Mouse (Mus musculus) embryonic facial prominence, embryonic 11.5 days (tissue): ENCODE results near the gene Ccdc183. TPM values are rescaled to one million over a fixed set of nuclear protein-coding genes. Genes with fewer than 3 reads are reported as not detected.

ENCODE experiments used
- ATAC-seq: fragments of 200-750 bp; cut with Nextera tagmentation; replicated peaks from 2 replicates; pipeline ENCODE4 v1.8.0; 2017; ENCODE audit warnings: low read depth; ENCODE audit not compliant: insufficient number of reproducible peaks, low FRiP score, low TSS enrichment
- DNase-seq: peaks from one replicate; pipeline ENCODE4 v3.0.0-alpha.2; 2015; ENCODE audit warnings: low spot score
- H3K27ac ChIP-seq: fragments of 300-500 bp; sonication (generic); replicated peaks from 2 replicates; pipeline ENCODE4 v1.5.1; 2014; ENCODE audit warnings: mild to moderate bottlenecking, low read depth, low read length, control low read depth
- H3K27me3 ChIP-seq: fragments of 300-500 bp; sonication (generic); 2 replicates; pipeline ENCODE4 v1.6.1; 2014; ENCODE audit warnings: mild to moderate bottlenecking, low read length, moderate library complexity, mixed read lengths; ENCODE audit not compliant: control insufficient read depth, insufficient read depth
- H3K36me3 ChIP-seq: fragments of 300-500 bp; sonication (generic); replicated peaks from 2 replicates; pipeline ENCODE4 v1.6.1; 2014; ENCODE audit warnings: low read depth, mild to moderate bottlenecking, low read length, moderate library complexity, mixed read lengths; ENCODE audit not compliant: control insufficient read depth, insufficient read depth
- H3K4me1 ChIP-seq: fragments of 300-500 bp; sonication (generic); 2 replicates; pipeline ENCODE4 v1.6.1; 2014; ENCODE audit warnings: low read length, mixed read lengths; ENCODE audit not compliant: control insufficient read depth, insufficient read depth
- H3K4me2 ChIP-seq: fragments of 300-500 bp; sonication (generic); 2 replicates; pipeline ENCODE4 v1.6.1; 2014; ENCODE audit warnings: low read depth, mild to moderate bottlenecking, control low read depth, low read length, moderate library complexity
- H3K4me3 ChIP-seq: fragments of 300-500 bp; sonication (generic); 2 replicates; pipeline ENCODE4 v1.5.1; 2014; ENCODE audit warnings: low read depth, low read length, control low read depth
- H3K9ac ChIP-seq: fragments of 300-500 bp; sonication (generic); replicated peaks from 2 replicates; pipeline ENCODE4 v1.6.1; 2014; ENCODE audit warnings: mild to moderate bottlenecking, control low read depth, low read length
- H3K9me3 ChIP-seq: fragments of 300-500 bp; sonication (generic); replicated peaks from 2 replicates; pipeline ENCODE4 v1.6.1; 2016; ENCODE audit warnings: mild to moderate bottlenecking, low read length, inconsistent platforms, mixed read lengths; ENCODE audit not compliant: control insufficient read depth
- WGBS: fragments of 180-500 bp; shearing (Covaris S2); extraction: QIAGEN DNeasy Blood & Tissue Kit; methylation state at CpG from one replicate; pipeline ENCODE4 v1.1.7; 2014; 5-methylcytosine and 5-hydroxymethylcytosine counted together
- polyA plus RNA-seq: library from polyadenylated mRNA; unstranded; fragments of >200 nt; fragmentation: Nextera tagmentation; extraction: Ambion mirVana; gene quantifications from 2 replicates; pipeline ENCODE4 v1.2.1, GENCODE M21; 2014

The Ccdc183 gene
- polyA plus RNA-seq, 1 experiment from 2014 or later: 0.18 TPM

- H3K27me3 ChIP-seq: no peaks in the 10 kb centered on the region
- H3K9me3 ChIP-seq: no peaks in the 10 kb centered on the region
- H3K4me2 ChIP-seq: no peak overlapping the region
- no peak overlapping the region for H3K9ac ChIP-seq
- WGBS: 84% methylated on average over 9 of the region's 9 CpGs
- H3K27ac ChIP-seq: no peak overlapping the region
- H3K4me1 ChIP-seq: no peaks in the 10 kb centered on the region
- ATAC-seq: no peak
- DNase-seq: no peak
- H3K4me3 ChIP-seq: no peak overlapping the region
- peaks cover 5% of the 10 kb centered on the region for H3K36me3 ChIP-seq
Measured at GRCm38 (mm10) chr2:25561946-25562345, 55.5 kb downstream of the Ccdc183 start.

- Histone ChIP-seq H3K4me2 (no peak overlapping the region), H3K9me3 (no peaks in the 10 kb centered on the region), H3K36me3 (peaks cover 5% of the 10 kb centered on the region), H3K9ac (no peak overlapping the region), H3K4me3 (no peak overlapping the region), H3K27me3 (no peaks in the 10 kb centered on the region), H3K4me1 (no peaks in the 10 kb centered on the region), H3K27ac (no peak overlapping the region)
- ATAC-seq (no peak), DNase-seq (no peak)
- 91% methylated on average over 8 of the region's 8 CpGs for WGBS
Measured at GRCm38 (mm10) chr2:25560551-25560950, 56.9 kb downstream of the Ccdc183 start.

- no peaks in the 10 kb centered on the region for H3K27me3 ChIP-seq
- 74% methylated on average over 6 of the region's 6 CpGs for WGBS
- no peak for ATAC-seq
- H3K4me1 ChIP-seq: no peaks in the 10 kb centered on the region
- H3K9me3 ChIP-seq: no peaks in the 10 kb centered on the region
- DNase-seq: no peak
- H3K4me2 ChIP-seq: peak overlapping the region; percentile 68
- peaks cover 5% of the 10 kb centered on the region for H3K36me3 ChIP-seq
- H3K4me3 ChIP-seq: peak overlapping the region; percentile 96
- no peak overlapping the region for H3K27ac ChIP-seq
- peak overlapping the region; percentile 73 for H3K9ac ChIP-seq
Measured at GRCm38 (mm10) chr2:25558774-25559173, 58.7 kb downstream of the Ccdc183 start.

Other genes with a start within 250 kb of the Ccdc183 start
- gene Sapcd2, start 245.4 kb downstream of the Ccdc183 start, polyA plus RNA-seq: 39.1 and 43.2 TPM in 2 replicates
- gene Entpd2, start 221.8 kb downstream of the Ccdc183 start, polyA plus RNA-seq: 0.10 and 0.28 TPM in 2 replicates
- gene Npdc1, start 218.3 kb downstream of the Ccdc183 start, polyA plus RNA-seq: 26.8 and 38.0 TPM in 2 replicates
- gene Fut7, start 194.4 kb downstream of the Ccdc183 start, polyA plus RNA-seq: not detected in 2 replicates
- 2.2 TPM in 2 replicates for gene Abca2, start 189.0 kb downstream of the Ccdc183 start, polyA plus RNA-seq
- gene Clic3, start 160.8 kb downstream of the Ccdc183 start, polyA plus RNA-seq: 0.71 TPM in 1 of 2 replicates, not detected in the other
- gene Paxx, start 156.6 kb downstream of the Ccdc183 start, polyA plus RNA-seq: 12.4 and 14.3 TPM in 2 replicates
- 0.26 and 0.28 TPM in 2 replicates for gene Ptgds, start 147.6 kb downstream of the Ccdc183 start, polyA plus RNA-seq
- gene Lcn12, start 123.8 kb downstream of the Ccdc183 start, polyA plus RNA-seq: not detected in 2 replicates
- 51.1 and 56.4 TPM in 2 replicates for gene Fbxw5, start 116.9 kb downstream of the Ccdc183 start, polyA plus RNA-seq
- gene C8g, start 116.0 kb downstream of the Ccdc183 start, polyA plus RNA-seq: 3.8 and 4.3 TPM in 2 replicates
- 35.6 and 36.0 TPM in 2 replicates for gene Traf2, start 70.7 kb downstream of the Ccdc183 start, polyA plus RNA-seq
- 336 and 375 TPM in 2 replicates for gene Edf1, start 59.8 kb downstream of the Ccdc183 start, polyA plus RNA-seq
- gene Mamdc4, start 42.8 kb downstream of the Ccdc183 start, polyA plus RNA-seq: 1.2 and 8.5 TPM in 2 replicates
- 145 and 157 TPM in 2 replicates for gene Phpt1, start 42.5 kb downstream of the Ccdc183 start, polyA plus RNA-seq
- 0.07 and 0.25 TPM in 2 replicates for gene Ajm1, start 35.9 kb downstream of the Ccdc183 start, polyA plus RNA-seq
- 44.3 and 46.0 TPM in 2 replicates for gene Rabl6, start 9.2 kb downstream of the Ccdc183 start, polyA plus RNA-seq
- 17.5 and 18.7 TPM in 2 replicates for gene Tmem141, start 4.3 kb upstream of the Ccdc183 start, polyA plus RNA-seq
- gene Fcna, start 10.4 kb upstream of the Ccdc183 start, polyA plus RNA-seq: 0.52 and 0.81 TPM in 2 replicates
- gene Lcn8, start 35.4 kb upstream of the Ccdc183 start, polyA plus RNA-seq: not detected in 2 replicates
- gene Lcn5, start 40.3 kb upstream of the Ccdc183 start, polyA plus RNA-seq: not detected in 2 replicates
- not detected in 2 replicates for gene Lcn6, start 59.1 kb upstream of the Ccdc183 start, polyA plus RNA-seq
- gene Lcn10, start 65.0 kb upstream of the Ccdc183 start, polyA plus RNA-seq: not detected in 2 replicates
- not detected in 2 replicates for gene Obp2a, start 82.4 kb upstream of the Ccdc183 start, polyA plus RNA-seq
- gene Bmyc, start 89.1 kb upstream of the Ccdc183 start, polyA plus RNA-seq: 66.2 and 72.5 TPM in 2 replicates
- gene Obp2b, start 119.3 kb upstream of the Ccdc183 start, polyA plus RNA-seq: not detected in 2 replicates
- not detected in 2 replicates for gene Lcn3, start 147.9 kb upstream of the Ccdc183 start, polyA plus RNA-seq
- not detected in 2 replicates for gene Lcn11, start 159.3 kb upstream of the Ccdc183 start, polyA plus RNA-seq
- not detected in 2 replicates for gene Gm13539, start 164.6 kb upstream of the Ccdc183 start, polyA plus RNA-seq
- gene Glt6d1, start 198.2 kb upstream of the Ccdc183 start, polyA plus RNA-seq: not detected in 2 replicates
- not detected in 2 replicates for gene Lcn9, start 205.5 kb upstream of the Ccdc183 start, polyA plus RNA-seq
- gene Sohlh1, start 229.6 kb upstream of the Ccdc183 start, polyA plus RNA-seq: not detected in 2 replicates
- 0.10 and 0.28 TPM in 2 replicates for gene Kcnt1, start 246.1 kb upstream of the Ccdc183 start, polyA plus RNA-seq